Mouse (Mus musculus) liver, embryonic 14.5 days (tissue): ENCODE results near the gene Cep55. TPM values are rescaled to one million over a fixed set of nuclear protein-coding genes. Genes with fewer than 3 reads are reported as not detected.
A peak's percentile ranks its signal among the peaks of the same experiment; 100 is the strongest.

Source experiments
- ATAC-seq: fragments of 200-750 bp; cut with Nextera tagmentation; 2 replicates; pipeline ENCODE4 v1.8.0; 2017; ENCODE audit warnings: moderate number of reproducible peaks, mild to moderate bottlenecking, moderate library complexity; ENCODE audit not compliant: insufficient read depth
- DNase-seq, 3 experiments: peaks; one replicate each; pipeline ENCODE4 v3.0.0-alpha.2; 2012 to 2013; ENCODE audit warnings: low read depth in 3 of 3, low spot score in 3 of 3
- H3K27ac ChIP-seq: fragments of 300-500 bp; sonication (generic); 2 replicates; pipeline ENCODE4 v1.5.1; 2014; ENCODE audit warnings: moderate library complexity, mild to moderate bottlenecking, control low read depth, inconsistent platforms
- H3K27me3 ChIP-seq: fragments of 300-500 bp; sonication (generic); 2 replicates; pipeline ENCODE4 v1.6.1; 2014; ENCODE audit warnings: mild to moderate bottlenecking, low read length, moderate library complexity; ENCODE audit not compliant: control insufficient read depth, insufficient read depth
- H3K36me3 ChIP-seq: fragments of 300-500 bp; sonication (generic); replicated peaks from 2 replicates; pipeline ENCODE4 v1.6.1; 2014; ENCODE audit warnings: low read depth; ENCODE audit not compliant: control insufficient read depth, insufficient read depth
- H3K4me1 ChIP-seq, 2 experiments: fragments of 200-500 bp in 1 of 2; fragments of 300-500 bp in 1 of 2; sonication (generic) in 1 of 2; replicated peaks; 2 replicates each; pipeline ENCODE4 v1.6.1; 2012 to 2014; ENCODE audit warnings: antibody characterized with exemption in 1 of 2, inconsistent platforms in 1 of 2, low read length in 1 of 2; ENCODE audit not compliant: control insufficient read depth in 2 of 2, insufficient read depth in 2 of 2
- H3K4me2 ChIP-seq: fragments of 300-500 bp; sonication (generic); 2 replicates; pipeline ENCODE4 v1.6.1; 2014; ENCODE audit warnings: low read depth, mild to moderate bottlenecking, control low read depth, moderate library complexity
- H3K4me3 ChIP-seq, 2 experiments: fragments of 200-500 bp in 1 of 2; fragments of 300-500 bp in 1 of 2; sonication (generic) in 1 of 2; 2 replicates each; pipeline ENCODE4 v1.5.1; 2012 to 2014; ENCODE audit warnings: low read depth in 2 of 2, low read length in 2 of 2, mild to moderate bottlenecking in 2 of 2, control low read depth in 1 of 2, inconsistent platforms in 1 of 2, moderate library complexity in 1 of 2; ENCODE audit not compliant: insufficient read depth in 1 of 2
- H3K9ac ChIP-seq: fragments of 300-500 bp; sonication (generic); replicated peaks from 2 replicates; pipeline ENCODE4 v1.6.1; 2014; ENCODE audit warnings: mild to moderate bottlenecking, control low read depth, moderate library complexity
- H3K9me3 ChIP-seq: fragments of 300-500 bp; sonication (generic); 2 replicates; pipeline ENCODE4 v1.6.1; 2016; ENCODE audit warnings: low read length, mixed read lengths; ENCODE audit not compliant: control insufficient read depth
- CTCF ChIP-seq: IDR thresholded peaks from 2 replicates; pipeline ENCODE4 v1.5.1; 2016; ENCODE audit warnings: antibody characterized with exemption, low read depth, control low read depth
- EP300 ChIP-seq: IDR thresholded peaks from 2 replicates; pipeline ENCODE4 v1.6.1; 2016; ENCODE audit warnings: antibody characterized with exemption, low read depth
- whole genome bisulfite sequencing: fragments of 180-500 bp; shearing (Covaris S2); extraction: QIAGEN DNeasy Blood & Tissue Kit; methylation state at CpG from one replicate; pipeline ENCODE4 v1.1.7; 2014; ENCODE audit not compliant: insufficient replicate concordance; 5-methylcytosine and 5-hydroxymethylcytosine counted together
- polyA plus RNA-seq, 2 experiments: library from polyadenylated mRNA; depleted of rRNA in 1 of 2; stranded (reverse) in 1 of 2; unstranded in 1 of 2; fragments of >200 nt; fragmentation: Nextera tagmentation in 1 of 2; extraction: Ambion mirVana in 1 of 2; gene quantifications; 2 replicates each; pipeline versions ENCODE4 v1.2.1 to v1.2.3; 2012 to 2014

Gene Cep55
- polyA plus RNA-seq, 2 experiments = 4.2 to 5.3 TPM

DNA sequence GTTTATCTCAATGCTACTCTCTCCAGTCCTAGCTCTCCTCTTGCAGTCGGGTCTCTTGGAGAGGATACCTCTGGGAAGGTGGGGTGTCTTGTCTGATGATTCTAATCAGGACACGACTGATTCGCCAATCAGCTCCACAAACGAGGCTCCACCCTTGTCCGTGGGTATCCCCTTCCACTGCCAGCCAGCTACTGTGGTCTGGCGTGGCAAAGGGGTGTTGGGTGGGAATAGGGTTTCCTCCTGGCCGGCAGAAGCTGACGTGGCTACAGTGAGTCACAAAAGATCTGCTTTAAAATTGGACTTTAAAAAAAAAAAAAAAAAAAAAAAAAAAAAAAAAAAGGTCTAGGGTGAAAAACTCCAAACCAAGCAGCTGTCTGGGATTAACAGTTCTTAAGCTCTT, 56.2 kb downstream of the Cep55 start:
- H3K9ac ChIP-seq = no peak overlapping the region
- no peaks in the 10 kb centered on the region for H3K27me3 ChIP-seq
- ATAC-seq (no peak), DNase-seq (no peak)
- no peaks in the 10 kb centered on the region for H3K36me3 ChIP-seq
- no peak overlapping the region for H3K4me2 ChIP-seq
- H3K4me3 ChIP-seq = no peak overlapping the region
- no peaks in the 10 kb centered on the region; a peak in 1 of 4 replicates for H3K4me1 ChIP-seq
- no peak overlapping the region for H3K27ac ChIP-seq
- 50% methylated on average over 8 of the region's 8 CpGs for WGBS
- no peaks in the 10 kb centered on the region for H3K9me3 ChIP-seq
- TF ChIP-seq CTCF (no peak), EP300 (no peak)

DNA sequence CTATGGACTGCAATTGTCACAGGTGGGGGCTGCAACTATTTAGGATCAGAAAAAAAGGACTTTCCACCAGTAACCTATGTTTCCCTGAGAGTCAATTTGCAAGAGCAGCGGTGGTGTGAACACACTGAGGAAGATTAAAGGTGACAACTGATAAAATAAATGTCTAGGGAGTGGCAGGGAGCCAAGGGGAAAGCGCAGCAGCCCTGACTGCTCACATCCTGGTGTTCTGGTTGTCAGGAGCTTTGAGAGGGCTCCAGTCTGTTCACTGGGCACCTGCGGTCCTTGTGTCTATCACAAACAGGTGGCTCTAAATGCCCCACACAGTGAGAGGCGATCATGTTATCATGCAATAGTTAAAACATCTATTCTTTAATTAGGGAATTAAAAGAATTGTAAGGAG, 57.8 kb downstream of the Cep55 start:
- ATAC-seq (no peak), DNase-seq (no peak)
- no peak for TF ChIP-seq CTCF
- no peak for TF ChIP-seq EP300
- Histone ChIP-seq H3K4me3 (no peak overlapping the region), H3K4me1 (no peaks in the 10 kb centered on the region; a peak in 1 of 4 replicates), H3K9ac (no peak overlapping the region), H3K36me3 (no peaks in the 10 kb centered on the region), H3K9me3 (no peaks in the 10 kb centered on the region), H3K27ac (no peak overlapping the region), H3K27me3 (no peaks in the 10 kb centered on the region), H3K4me2 (no peak overlapping the region)
- 38% methylated on average over 4 of the region's 4 CpGs for WGBS

GRCm38 (mm10) chr19:38114834-38115491, 60.2 kb downstream of the Cep55 start:
- Histone ChIP-seq H3K4me3 (no peak overlapping the region), H3K36me3 (no peaks in the 10 kb centered on the region), H3K9ac (no peak overlapping the region), H3K4me1 (no peaks in the 10 kb centered on the region; a peak in 1 of 4 replicates), H3K4me2 (no peak overlapping the region), H3K27ac (no peak overlapping the region), H3K27me3 (no peaks in the 10 kb centered on the region), H3K9me3 (no peaks in the 10 kb centered on the region)
- DNase-seq = no peak
- ATAC-seq = peak; percentile 35; the same call in 1 of the 2 replicates
- TF ChIP-seq CTCF (no peak), EP300 (no peak)
- 62% methylated on average over 7 of the region's 7 CpGs for WGBS

- ATAC-seq (peak; percentile 25; the same call in 1 of the 2 replicates), DNase-seq (no peak)
- H3K4me3 ChIP-seq = no peak overlapping the region
- H3K9me3 ChIP-seq = no peaks in the 10 kb centered on the region
- WGBS = 59% methylated on average over 5 of the region's 5 CpGs
- no peak overlapping the region for H3K4me2 ChIP-seq
- no peak overlapping the region for H3K9ac ChIP-seq
- H3K4me1 ChIP-seq = no peaks in the 10 kb centered on the region
- H3K36me3 ChIP-seq = no peaks in the 10 kb centered on the region
- H3K27ac ChIP-seq = no peak overlapping the region
- TF ChIP-seq CTCF (no peak), EP300 (no peak)
- peaks cover 14% of the 10 kb centered on the region for H3K27me3 ChIP-seq
These were observed 65.4 kb downstream of the Cep55 start for GRCm38 (mm10) chr19:38120123-38120760.

- Histone ChIP-seq H3K27ac (no peak overlapping the region), H3K27me3 (peaks cover 18% of the 10 kb centered on the region), H3K4me2 (peak overlapping the region; percentile 8; the same call in 1 of the 2 replicates), H3K36me3 (no peaks in the 10 kb centered on the region), H3K9me3 (no peaks in the 10 kb centered on the region), H3K9ac (peak overlapping the region; percentile 47), H3K4me3 (peak overlapping the region; percentile 43 to 67), H3K4me1 (0 out of 4 replicates have a peak, but pooled peaks cover 0 to 2% of the 10 kb centered on the region in 2 experiments)
- WGBS = 20% methylated on average over 9 of the region's 9 CpGs
- TF ChIP-seq EP300 = no peak
- TF ChIP-seq CTCF = no peak
- DNase-seq (no peak), ATAC-seq (no peak)
These were observed 69.1 kb downstream of the Cep55 start for GRCm38 (mm10) chr19:38123921-38124320.

Other genes with a start within 250 kb of the Cep55 start
- gene Myof, start 11.4 kb upstream of the Cep55 start, polyA plus RNA-seq (2012; rRNA removed) = 1.2 and 2.0 TPM in 2 replicates
- gene Myof, start 11.4 kb upstream of the Cep55 start, polyA plus RNA-seq (2014; fragmentation: Nextera tagmentation; extraction: Ambion mirVana) = 1.2 and 1.3 TPM in 2 replicates
- gene Ffar4, start 42.1 kb downstream of the Cep55 start, polyA plus RNA-seq (2012; rRNA removed) = 0.04 and 0.07 TPM in 2 replicates
- not detected in 2 replicates for gene Ffar4, start 42.1 kb downstream of the Cep55 start, polyA plus RNA-seq (2014; fragmentation: Nextera tagmentation; extraction: Ambion mirVana)
- 690 and 801 TPM in 2 replicates for gene Rbp4, start 70.3 kb downstream of the Cep55 start, polyA plus RNA-seq (2012; rRNA removed)
- 1,536 and 1,785 TPM in 2 replicates for gene Rbp4, start 70.3 kb downstream of the Cep55 start, polyA plus RNA-seq (2014; fragmentation: Nextera tagmentation; extraction: Ambion mirVana)
- gene Pde6c, start 77.8 kb downstream of the Cep55 start, polyA plus RNA-seq (2012; rRNA removed) = 2.1 and 4.1 TPM in 2 replicates
- 4.2 TPM in 2 replicates for gene Pde6c, start 77.8 kb downstream of the Cep55 start, polyA plus RNA-seq (2014; fragmentation: Nextera tagmentation; extraction: Ambion mirVana)
- gene Fra10ac1, start 169.1 kb downstream of the Cep55 start, polyA plus RNA-seq (2012; rRNA removed) = 4.0 and 8.7 TPM in 2 replicates
- 10.6 and 12.1 TPM in 2 replicates for gene Fra10ac1, start 169.1 kb downstream of the Cep55 start, polyA plus RNA-seq (2014; fragmentation: Nextera tagmentation; extraction: Ambion mirVana)
- 0.03 and 0.05 TPM in 2 replicates for gene Lgi1, start 209.5 kb downstream of the Cep55 start, polyA plus RNA-seq (2012; rRNA removed)
- gene Lgi1, start 209.5 kb downstream of the Cep55 start, polyA plus RNA-seq (2014; fragmentation: Nextera tagmentation; extraction: Ambion mirVana) = not detected in 2 replicates